Mouse (Mus musculus) myocyte (in vitro differentiated cells): ENCODE results near the gene Bcl6.

ENCODE experiments used
- E2F4 ChIP-seq: IDR thresholded peaks from one replicate; pipeline ENCODE4 v1.6.1; 2011; ENCODE audit warnings: mild to moderate bottlenecking, control low read depth, moderate library complexity; ENCODE audit not compliant: insufficient read depth
- MAX ChIP-seq: IDR thresholded peaks from one replicate; pipeline ENCODE4 v1.6.1; 2011; ENCODE audit warnings: low read depth, mild to moderate bottlenecking, control low read depth
- MYOG ChIP-seq, 3 experiments: IDR thresholded peaks; one replicate each; pipeline ENCODE4 v1.6.1; 2011; ENCODE audit warnings: control low read depth in 2 of 3, low read depth in 2 of 3, mild to moderate bottlenecking in 2 of 3; ENCODE audit not compliant: insufficient read length in 2 of 3, control insufficient read depth in 1 of 3, insufficient read depth in 1 of 3
- POLR2A ChIP-seq: IDR thresholded peaks from one replicate; pipeline ENCODE4 v1.6.1; 2011; ENCODE audit warnings: low read depth, mild to moderate bottlenecking, control low read depth, moderate library complexity; ENCODE audit not compliant: insufficient read length
- TCF12 ChIP-seq: IDR thresholded peaks from one replicate; pipeline ENCODE4 v1.6.1; 2011; ENCODE audit warnings: mild to moderate bottlenecking, control low read depth; ENCODE audit not compliant: poor library complexity, insufficient read depth, severe bottlenecking
- TCF3 ChIP-seq: IDR thresholded peaks from one replicate; pipeline ENCODE4 v1.6.1; 2011; ENCODE audit warnings: low read depth, control low read depth; ENCODE audit not compliant: insufficient read length
- USF1 ChIP-seq: IDR thresholded peaks from one replicate; pipeline ENCODE4 v1.6.1; 2011; ENCODE audit warnings: low read depth, mild to moderate bottlenecking, control low read depth, moderate library complexity

- no peak for TF ChIP-seq E2F4
- TF ChIP-seq MAX = no peak
- TF ChIP-seq TCF12 = no peak
- no peak for TF ChIP-seq MYOG (IDR thresholded peaks at IDR 0.05; ENCODE audit: control insufficient read depth in 1 of 3, insufficient read depth in 1 of 3, insufficient read length in 2 of 3, low read depth in 2 of 3)
- TF ChIP-seq TCF3 = no peak
- no peak for TF ChIP-seq USF1
- TF ChIP-seq POLR2A = no peak
Measured at GRCm38 (mm10) chr16:23979446-23979845, 9.2 kb downstream of the Bcl6 start.
